Mouse (Mus musculus) lung, postnatal 0 days (tissue): ENCODE data around the gene Larp4b. TPM values are rescaled to one million over a fixed set of nuclear protein-coding genes. Genes with fewer than 3 reads are reported as not detected.
A peak's percentile ranks its signal among the peaks of the same experiment; 100 is the strongest.

Experiments used
- ATAC-seq: fragments of 200-750 bp; cut with Nextera tagmentation; 2 replicates; pipeline ENCODE4 v1.8.0; 2017; ENCODE audit warnings: moderate library complexity
- DNase-seq: peaks from one replicate; pipeline ENCODE4 v3.0.0-alpha.2; 2016; ENCODE audit warnings: low spot score
- H3K27ac ChIP-seq: fragments of 300-500 bp; sonication (generic); 2 replicates; pipeline ENCODE4 v1.5.1; 2014; ENCODE audit warnings: antibody characterized with exemption, mild to moderate bottlenecking, low read length, mixed read lengths
- H3K27me3 ChIP-seq: fragments of 300-500 bp; sonication (generic); replicated peaks from 2 replicates; pipeline ENCODE4 v1.6.1; 2014; ENCODE audit warnings: low read length, mixed read lengths; ENCODE audit not compliant: insufficient read depth
- H3K36me3 ChIP-seq: fragments of 300-500 bp; sonication (generic); 2 replicates; pipeline ENCODE4 v1.6.1; 2014; ENCODE audit warnings: low read length, mixed read lengths; ENCODE audit not compliant: insufficient read depth
- H3K4me1 ChIP-seq: fragments of 300-500 bp; sonication (generic); 2 replicates; pipeline ENCODE4 v1.6.1; 2014; ENCODE audit warnings: antibody characterized with exemption, low read depth, low read length, mixed read lengths; ENCODE audit not compliant: insufficient read depth
- H3K4me2 ChIP-seq: fragments of 300-500 bp; sonication (generic); replicated peaks from 2 replicates; pipeline ENCODE4 v1.6.1; 2014; ENCODE audit warnings: low read depth, mild to moderate bottlenecking, low read length, moderate library complexity, mixed read lengths
- H3K4me3 ChIP-seq: fragments of 300-500 bp; sonication (generic); 2 replicates; pipeline ENCODE4 v1.5.1; 2014; ENCODE audit warnings: low read depth, low read length
- H3K9ac ChIP-seq: fragments of 300-500 bp; sonication (generic); replicated peaks from 2 replicates; pipeline ENCODE4 v1.6.1; 2014; ENCODE audit warnings: low read depth, mild to moderate bottlenecking
- H3K9me3 ChIP-seq: fragments of 300-500 bp; sonication (generic); 2 replicates; pipeline ENCODE4 v1.6.1; 2016; ENCODE audit warnings: low read length, mixed read lengths
- CTCF ChIP-seq: IDR thresholded peaks from 2 replicates; pipeline ENCODE4 v1.5.1; 2016; ENCODE audit warnings: antibody characterized with exemption, mild to moderate bottlenecking
- EP300 ChIP-seq: IDR thresholded peaks from 2 replicates; pipeline ENCODE4 v1.6.1; 2016; ENCODE audit warnings: antibody characterized with exemption, mild to moderate bottlenecking, control low read depth
- WGBS: fragments of 180-500 bp; shearing (Covaris S2); extraction: QIAGEN DNeasy Blood & Tissue Kit; methylation state at CpG from one replicate; pipeline ENCODE4 v1.1.7; 2014; 5-methylcytosine and 5-hydroxymethylcytosine counted together
- polyA plus RNA-seq: library from polyadenylated mRNA; unstranded; fragments of >200 nt; fragmentation: Nextera tagmentation; extraction: Ambion mirVana; gene quantifications from 2 replicates; pipeline ENCODE4 v1.2.1, GENCODE M21; 2015

Larp4b gene
- polyA plus RNA-seq, 1 experiment from 2014 or later, result 27.7 TPM

DNA sequence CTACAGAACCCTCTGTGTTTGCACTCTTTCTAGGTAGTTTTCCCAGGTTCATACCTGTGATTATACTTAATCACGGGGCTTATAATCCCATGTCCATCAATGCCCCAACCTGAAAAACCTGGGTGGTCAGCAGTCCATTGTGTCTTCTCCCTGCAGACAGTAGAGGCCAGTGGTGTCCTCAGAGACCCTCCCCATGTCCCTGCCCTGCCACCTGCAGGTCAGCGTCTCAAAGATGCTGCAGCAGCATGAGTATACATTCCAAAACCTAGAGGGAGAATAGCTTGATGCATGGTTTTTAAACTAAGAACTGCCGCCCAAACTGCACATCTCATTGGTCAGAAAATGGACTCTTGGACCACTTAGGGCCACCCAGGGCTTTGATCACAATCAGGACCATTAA is 85.0 kb downstream of the Larp4b start:
- no peak for ATAC-seq
- no peak overlapping the region for H3K4me2 ChIP-seq
- peaks cover 6% of the 10 kb centered on the region; the same call in 1 of the 2 replicates for H3K36me3 ChIP-seq
- H3K9me3 ChIP-seq, result no peaks in the 10 kb centered on the region
- 0 out of 2 replicates have a peak, but pooled peaks cover 3% of the 10 kb centered on the region for H3K4me1 ChIP-seq
- no peak overlapping the region for H3K9ac ChIP-seq
- DNase-seq, result no peak
- no peaks in the 10 kb centered on the region for H3K27me3 ChIP-seq
- no peak overlapping the region for H3K27ac ChIP-seq
- TF ChIP-seq CTCF (no peak; the same call in 1 of the 2 replicates), EP300 (no peak)
- H3K4me3 ChIP-seq, result no peak overlapping the region
- 70% methylated on average over 3 of the region's 3 CpGs for WGBS

DNA sequence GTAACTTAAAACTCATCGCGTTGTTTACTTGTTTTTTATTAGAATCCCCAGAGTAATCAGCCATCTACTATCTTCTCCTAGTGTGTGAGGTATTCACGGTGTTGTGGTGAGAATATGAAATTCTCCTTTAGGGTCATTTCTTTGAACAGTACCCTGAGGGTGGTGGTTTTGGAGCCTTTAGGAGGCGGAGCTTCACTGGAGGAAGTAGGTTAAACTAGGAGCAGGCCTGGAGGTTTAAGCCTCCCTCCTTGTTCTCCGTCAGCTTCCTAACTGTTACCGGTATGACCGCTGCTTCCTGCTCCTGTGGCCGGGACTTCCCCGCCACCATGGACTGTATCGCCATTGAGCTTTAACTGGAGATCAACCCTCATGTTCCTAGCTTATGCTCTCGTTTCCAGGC is 86.5 kb downstream of the Larp4b start:
- TF ChIP-seq CTCF (no peak), EP300 (no peak)
- no peak overlapping the region for H3K9ac ChIP-seq
- WGBS, result 43% methylated on average over 11 of the region's 11 CpGs

DNA sequence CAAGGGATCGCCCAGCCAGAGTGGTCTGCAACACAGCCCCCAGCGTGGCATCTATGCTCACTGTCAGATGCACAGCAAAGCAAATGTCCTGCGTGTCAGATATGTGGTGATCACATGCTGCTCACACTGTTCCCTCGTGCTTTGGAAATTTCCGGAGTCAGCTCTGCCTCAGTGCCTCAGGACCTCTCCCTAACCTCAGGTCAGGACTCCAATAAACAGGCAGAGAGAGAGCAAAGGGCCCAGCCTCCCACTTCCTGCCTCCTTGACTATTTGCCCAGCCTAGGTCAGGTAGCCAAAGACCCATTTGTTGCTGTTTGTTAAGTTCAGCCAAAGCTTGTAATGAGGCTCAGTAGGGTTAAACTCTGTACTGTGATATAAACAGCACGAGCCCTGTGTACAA is 87.4 kb downstream of the Larp4b start:
- no peak overlapping the region for H3K4me2 ChIP-seq
- H3K9me3 ChIP-seq, result no peaks in the 10 kb centered on the region
- H3K4me1 ChIP-seq, result 0 out of 2 replicates have a peak, but pooled peaks cover 3% of the 10 kb centered on the region
- ATAC-seq, result no peak
- TF ChIP-seq CTCF, result no peak
- TF ChIP-seq EP300, result no peak
- H3K27ac ChIP-seq, result no peak overlapping the region
- H3K27me3 ChIP-seq, result no peaks in the 10 kb centered on the region
- no peak overlapping the region for H3K9ac ChIP-seq
- 65% methylated on average over 6 of the region's 6 CpGs for WGBS
- no peaks in the 10 kb centered on the region for H3K36me3 ChIP-seq
- no peak overlapping the region for H3K4me3 ChIP-seq
- no peak for DNase-seq

More for the DNA sequence above, 86.5 kb downstream of the Larp4b start:
- H3K9me3 ChIP-seq, result no peaks in the 10 kb centered on the region
- H3K27ac ChIP-seq, result no peak overlapping the region
- ATAC-seq (peak; percentile 30; the same call in 1 of the 2 replicates), DNase-seq (peak; percentile 31)
- 0 out of 2 replicates have a peak, but pooled peaks cover 3% of the 10 kb centered on the region for H3K4me1 ChIP-seq
- peak overlapping the region; percentile 15; the same call in 1 of the 2 replicates for H3K4me2 ChIP-seq
- no peaks in the 10 kb centered on the region for H3K36me3 ChIP-seq
- no peak overlapping the region for H3K4me3 ChIP-seq
- no peaks in the 10 kb centered on the region for H3K27me3 ChIP-seq

DNA sequence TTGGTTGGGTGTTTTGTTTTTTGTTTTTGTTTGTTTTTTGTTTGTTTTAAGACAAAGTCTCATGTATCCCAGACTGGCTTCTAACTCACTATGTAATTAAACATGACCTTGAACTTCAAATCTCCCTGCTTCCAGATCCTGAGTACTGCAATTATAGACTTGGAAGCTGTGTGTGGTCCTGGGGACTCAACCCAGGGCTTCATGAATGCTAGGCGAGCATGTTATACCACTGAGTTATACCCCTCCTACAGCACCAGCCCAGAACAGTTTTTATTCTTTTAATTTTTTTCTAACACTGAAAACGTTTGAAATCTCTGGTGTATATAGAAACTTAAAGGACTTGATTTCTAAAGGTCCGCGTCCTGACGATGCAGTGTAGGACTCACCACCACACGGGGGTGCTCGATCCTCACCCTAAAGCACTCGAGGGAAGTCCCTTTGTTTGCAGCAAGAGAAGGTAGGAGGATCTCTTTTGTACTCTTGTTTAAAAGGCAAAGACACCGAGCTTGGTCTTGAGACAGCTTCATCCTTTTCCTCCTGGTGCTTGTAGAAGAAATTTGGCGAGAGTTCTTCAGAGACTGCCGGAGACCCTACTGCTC is 88.1 kb downstream of the Larp4b start:
- Histone ChIP-seq H3K9me3 (no peaks in the 10 kb centered on the region), H3K27ac (no peak overlapping the region), H3K4me1 (0 out of 2 replicates have a peak, but pooled peaks cover 3% of the 10 kb centered on the region), H3K36me3 (no peaks in the 10 kb centered on the region), H3K4me2 (no peak overlapping the region), H3K9ac (no peak overlapping the region), H3K27me3 (no peaks in the 10 kb centered on the region), H3K4me3 (no peak overlapping the region)
- ATAC-seq, result peak; percentile 72
- peak; percentile 92 for DNase-seq
- TF ChIP-seq CTCF (peak; percentile 96), EP300 (no peak)
- WGBS, result 10% methylated on average over 11 of the region's 11 CpGs

DNA sequence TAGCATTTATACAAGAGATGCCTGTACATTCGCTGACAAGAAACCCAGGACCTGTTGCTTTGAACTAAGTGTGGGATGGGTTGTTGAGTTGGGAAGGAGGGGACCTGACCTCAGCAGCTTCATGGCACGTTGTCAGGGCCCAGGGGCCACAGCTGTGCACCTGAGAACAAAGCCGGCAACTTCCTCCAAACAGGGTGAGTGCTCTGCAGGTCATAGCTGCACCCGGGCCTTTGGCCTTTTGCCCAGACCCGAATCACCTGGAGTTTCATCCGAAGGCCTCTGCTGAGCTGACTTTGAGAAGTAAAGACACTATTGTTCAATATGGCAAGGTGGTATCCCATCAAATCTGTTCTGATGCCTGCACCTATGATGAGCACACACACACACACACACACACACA is 90.6 kb downstream of the Larp4b start:
- no peak overlapping the region for H3K27ac ChIP-seq
- TF ChIP-seq EP300 (no peak), CTCF (no peak)
- 0 out of 2 replicates have a peak, but pooled peaks cover 3% of the 10 kb centered on the region for H3K4me1 ChIP-seq
- ATAC-seq (no peak), DNase-seq (no peak)
- H3K27me3 ChIP-seq, result no peaks in the 10 kb centered on the region
- H3K36me3 ChIP-seq, result no peaks in the 10 kb centered on the region
- no peak overlapping the region for H3K4me2 ChIP-seq
- H3K9me3 ChIP-seq, result no peaks in the 10 kb centered on the region
- H3K9ac ChIP-seq, result no peak overlapping the region
- 64% methylated on average over 6 of the region's 6 CpGs for WGBS
- no peak overlapping the region for H3K4me3 ChIP-seq

DNA sequence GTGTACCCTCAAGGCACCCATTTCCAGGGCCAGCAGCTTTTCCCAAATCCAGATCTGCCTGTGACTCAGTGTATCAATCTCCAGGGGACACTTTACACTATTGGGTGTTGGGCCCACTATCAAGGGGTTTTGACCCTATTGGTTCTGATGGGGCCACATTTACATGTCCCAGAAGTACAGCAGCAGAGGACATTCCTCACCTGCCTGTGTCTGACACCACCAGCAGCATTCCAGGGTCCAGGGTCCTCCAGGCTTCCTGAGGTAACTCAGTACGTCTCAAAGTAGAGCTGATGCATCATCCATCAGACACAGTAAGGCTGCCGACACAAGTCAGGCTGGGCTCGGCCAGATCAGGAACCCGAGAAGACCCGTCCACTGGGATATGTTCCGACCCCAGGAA is 91.0 kb downstream of the Larp4b start:
- H3K4me1 ChIP-seq, result 0 out of 2 replicates have a peak, but pooled peaks cover 3% of the 10 kb centered on the region
- H3K4me3 ChIP-seq, result no peak overlapping the region
- no peak for ATAC-seq
- no peak overlapping the region for H3K9ac ChIP-seq
- no peak overlapping the region for H3K4me2 ChIP-seq
- no peak for DNase-seq
- H3K36me3 ChIP-seq, result no peaks in the 10 kb centered on the region
- no peaks in the 10 kb centered on the region for H3K9me3 ChIP-seq
- 77% methylated on average over 6 of the region's 6 CpGs for WGBS
- no peak overlapping the region for H3K27ac ChIP-seq
- no peaks in the 10 kb centered on the region for H3K27me3 ChIP-seq
- TF ChIP-seq EP300, result no peak
- TF ChIP-seq CTCF, result no peak
